Mouse (Mus musculus) neural tube, embryonic 15.5 days (tissue): Measurements from ENCODE around the gene Ppp1r13b. TPM values are rescaled to one million over a fixed set of nuclear protein-coding genes. Genes with fewer than 3 reads are reported as not detected.

ENCODE experiments used
- ATAC-seq: fragments of 200-750 bp; cut with Nextera tagmentation; 2 replicates; pipeline ENCODE4 v1.8.0; 2017; ENCODE audit warnings: mild to moderate bottlenecking, moderate TSS enrichment, moderate library complexity; ENCODE audit not compliant: low FRiP score
- H3K27ac ChIP-seq: fragments of 300-500 bp; sonication (generic); replicated peaks from 2 replicates; pipeline ENCODE4 v1.5.1; 2015; ENCODE audit warnings: mild to moderate bottlenecking, inconsistent platforms
- H3K27me3 ChIP-seq: fragments of 300-500 bp; sonication (generic); replicated peaks from 2 replicates; pipeline ENCODE4 v1.6.1; 2015; ENCODE audit warnings: inconsistent platforms
- H3K36me3 ChIP-seq: fragments of 300-500 bp; sonication (generic); 2 replicates; pipeline ENCODE4 v1.6.1; 2015; ENCODE audit warnings: inconsistent platforms
- H3K4me1 ChIP-seq: fragments of 300-500 bp; sonication (generic); 2 replicates; pipeline ENCODE4 v1.6.1; 2015; ENCODE audit warnings: inconsistent platforms
- H3K4me2 ChIP-seq: fragments of 300-500 bp; sonication (generic); 2 replicates; pipeline ENCODE4 v1.6.1; 2015; ENCODE audit warnings: inconsistent platforms, mild to moderate bottlenecking, moderate library complexity
- H3K4me3 ChIP-seq: fragments of 300-500 bp; sonication (generic); replicated peaks from 2 replicates; pipeline ENCODE4 v1.5.1; 2015; ENCODE audit warnings: mild to moderate bottlenecking, inconsistent platforms
- H3K9ac ChIP-seq: fragments of 300-500 bp; sonication (generic); replicated peaks from 2 replicates; pipeline ENCODE4 v1.6.1; 2015; ENCODE audit warnings: mild to moderate bottlenecking, inconsistent platforms
- H3K9me3 ChIP-seq: fragments of 300-500 bp; sonication (generic); replicated peaks from 2 replicates; pipeline ENCODE4 v1.6.1; 2016; ENCODE audit warnings: inconsistent platforms
- WGBS: fragments of 180-500 bp; shearing (Covaris S2); methylation state at CpG from one replicate; pipeline ENCODE4 v1.1.7; 2015; ENCODE audit warnings: mixed read lengths; 5-methylcytosine and 5-hydroxymethylcytosine counted together
- polyA plus RNA-seq: library from polyadenylated mRNA; unstranded; fragments of >200 nt; fragmentation: Nextera tagmentation; extraction: Ambion mirVana; gene quantifications from 2 replicates; pipeline ENCODE4 v1.2.1, GENCODE M21; 2015

Ppp1r13b gene
- polyA plus RNA-seq, 1 experiment from 2014 or later, result 33.5 TPM

DNA sequence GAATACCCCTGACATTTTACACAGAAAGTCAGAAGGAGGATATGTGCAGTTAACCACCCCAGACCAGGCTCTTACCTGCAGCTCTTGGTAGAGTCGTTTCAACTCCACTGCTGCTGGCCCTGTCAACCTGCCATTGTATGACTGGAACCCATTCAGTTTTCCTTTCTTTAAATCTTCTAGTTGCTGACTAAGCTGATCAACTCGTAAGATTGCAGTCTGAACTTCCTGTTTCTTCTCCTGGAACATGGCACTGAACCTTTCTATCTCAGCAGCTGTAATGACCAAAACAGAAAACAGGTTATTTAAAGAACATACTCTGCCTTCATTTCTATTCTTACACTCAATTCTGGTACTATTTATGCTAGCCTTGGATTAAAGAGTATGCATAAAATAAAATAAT, 64.4 kb downstream of the Ppp1r13b start:
- Histone ChIP-seq H3K27ac (no peak overlapping the region), H3K9me3 (no peaks in the 10 kb centered on the region), H3K36me3 (peaks cover 58% of the 10 kb centered on the region), H3K4me2 (no peak overlapping the region), H3K27me3 (no peaks in the 10 kb centered on the region), H3K4me1 (no peaks in the 10 kb centered on the region), H3K9ac (no peak overlapping the region), H3K4me3 (no peak overlapping the region)
- 68% methylated on average over 2 of the region's 2 CpGs for WGBS
- ATAC-seq, result no peak

DNA sequence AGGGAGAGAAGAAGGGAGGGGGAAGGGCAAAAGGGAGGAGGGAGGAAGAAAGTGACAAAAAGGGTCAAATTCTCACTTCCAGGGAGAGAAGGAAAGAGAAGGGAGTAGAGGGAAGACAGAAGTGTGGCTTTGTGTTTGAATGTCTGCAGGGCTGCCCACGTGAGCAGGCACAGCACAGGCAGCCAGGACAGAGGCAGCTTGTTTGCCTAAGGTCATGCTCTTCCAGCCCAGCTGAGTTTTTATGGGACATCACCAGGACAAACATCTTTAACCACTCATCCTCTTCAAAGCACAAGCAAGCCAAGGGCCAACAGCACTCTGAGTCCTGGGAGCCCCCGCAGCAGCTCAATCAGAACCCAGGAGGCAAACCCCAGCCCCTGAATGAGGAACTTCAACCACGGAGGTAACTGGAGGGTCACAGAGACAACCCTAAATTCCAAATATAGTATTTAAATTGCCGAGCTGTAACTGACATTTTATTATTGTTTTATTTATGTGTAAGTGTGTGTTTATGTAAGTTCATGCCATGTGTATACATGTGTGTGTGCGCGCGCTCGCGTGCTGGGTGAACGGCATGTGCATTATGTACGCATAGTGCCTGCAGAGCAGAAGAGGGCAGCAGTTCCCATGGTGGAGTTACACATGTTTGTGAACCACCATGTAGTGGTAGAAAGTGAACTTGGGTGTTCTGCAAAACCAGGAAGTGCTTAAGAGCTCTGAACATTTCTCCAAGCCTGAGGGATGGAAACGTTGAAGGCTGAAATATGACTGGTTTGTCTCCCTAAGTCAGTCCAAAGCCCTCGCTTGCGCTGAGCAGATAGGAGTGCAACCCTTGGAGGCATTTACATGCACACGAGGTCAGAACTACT, 65.1 kb downstream of the Ppp1r13b start:
- no peak overlapping the region for H3K4me2 ChIP-seq
- H3K9me3 ChIP-seq, result no peaks in the 10 kb centered on the region
- H3K4me1 ChIP-seq, result no peaks in the 10 kb centered on the region
- peaks cover 65% of the 10 kb centered on the region for H3K36me3 ChIP-seq
- 82% methylated on average over 15 of the region's 15 CpGs for WGBS
- ATAC-seq, result no peak
- H3K27me3 ChIP-seq, result no peaks in the 10 kb centered on the region
- no peak overlapping the region for H3K27ac ChIP-seq
- H3K9ac ChIP-seq, result no peak overlapping the region
- no peak overlapping the region for H3K4me3 ChIP-seq

DNA sequence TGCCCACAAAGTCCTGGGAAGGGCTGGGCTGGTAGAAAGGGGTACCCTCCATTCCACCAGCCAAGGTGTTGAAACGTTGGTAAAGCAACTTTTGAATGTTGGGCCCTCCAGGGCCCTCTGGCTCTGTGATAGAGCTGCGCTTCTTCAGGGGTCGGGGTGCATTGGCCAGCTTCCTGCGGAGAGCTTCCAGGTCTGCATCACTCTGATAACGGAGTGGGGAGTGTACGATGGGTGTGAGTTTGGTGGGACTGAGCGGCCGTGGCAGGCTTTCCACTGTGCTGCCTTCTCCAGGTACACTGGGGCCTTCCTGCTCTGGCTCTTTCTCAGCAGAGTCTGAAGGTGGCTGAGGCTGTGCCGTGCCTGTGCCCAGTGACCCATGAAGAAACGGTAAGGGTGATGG, 74.5 kb downstream of the Ppp1r13b start:
- Histone ChIP-seq H3K4me3 (no peak overlapping the region), H3K27me3 (no peaks in the 10 kb centered on the region), H3K4me1 (no peaks in the 10 kb centered on the region), H3K36me3 (peaks cover 99% of the 10 kb centered on the region), H3K27ac (no peak overlapping the region), H3K9me3 (no peaks in the 10 kb centered on the region), H3K4me2 (no peak overlapping the region), H3K9ac (no peak overlapping the region)
- ATAC-seq, result no peak
- 90% methylated on average over 10 of the region's 10 CpGs for WGBS

DNA sequence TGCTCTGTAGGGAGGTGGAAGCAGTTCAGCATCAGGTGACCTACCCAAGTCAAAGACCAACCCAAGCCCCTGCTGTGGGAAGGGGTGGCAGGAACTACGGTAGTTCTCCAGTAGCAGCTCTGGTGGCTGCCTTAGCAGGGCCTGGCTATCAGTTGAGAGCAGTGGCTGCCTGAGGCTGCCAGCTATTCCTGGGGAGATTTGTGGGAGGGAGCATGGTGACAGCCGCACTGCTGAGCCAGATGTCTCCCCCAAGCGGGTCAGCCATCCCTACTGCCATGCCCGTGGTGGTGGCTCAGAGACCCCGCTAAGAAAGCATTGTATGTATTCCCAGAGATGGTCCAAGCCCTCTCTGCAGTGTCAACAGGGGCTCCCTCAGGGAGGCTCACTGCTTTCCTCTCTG, 75.3 kb downstream of the Ppp1r13b start:
- H3K4me3 ChIP-seq, result no peak overlapping the region
- H3K4me2 ChIP-seq, result no peak overlapping the region
- H3K9me3 ChIP-seq, result no peaks in the 10 kb centered on the region
- ATAC-seq, result no peak
- H3K4me1 ChIP-seq, result no peaks in the 10 kb centered on the region
- H3K27ac ChIP-seq, result no peak overlapping the region
- 80% methylated on average over 5 of the region's 5 CpGs for WGBS
- peaks cover 99% of the 10 kb centered on the region for H3K36me3 ChIP-seq
- H3K27me3 ChIP-seq, result no peaks in the 10 kb centered on the region
- no peak overlapping the region for H3K9ac ChIP-seq

DNA sequence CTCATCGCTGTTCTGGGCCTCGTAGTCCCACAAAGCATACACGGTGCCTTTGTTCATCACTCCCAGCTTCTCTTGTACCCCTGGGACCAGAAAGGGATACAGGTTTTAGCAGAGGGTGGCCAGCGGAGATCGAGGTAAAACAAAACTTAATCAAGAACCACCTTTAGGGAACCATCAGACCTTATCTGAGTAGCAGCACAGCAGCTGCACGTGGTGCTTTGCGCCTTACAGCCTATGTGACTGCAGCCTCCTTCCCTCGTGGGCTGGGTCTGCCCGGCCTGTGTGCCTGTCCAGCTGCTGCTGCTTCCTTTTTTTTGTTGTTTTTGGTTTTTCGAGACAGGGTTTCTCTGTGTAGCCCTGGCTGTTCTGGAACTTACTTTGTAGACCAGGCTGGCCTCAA, 77.5 kb downstream of the Ppp1r13b start:
- Histone ChIP-seq H3K4me3 (no peak overlapping the region), H3K9ac (no peak overlapping the region), H3K27me3 (no peaks in the 10 kb centered on the region), H3K36me3 (peaks cover 99% of the 10 kb centered on the region), H3K4me1 (no peaks in the 10 kb centered on the region), H3K4me2 (no peak overlapping the region), H3K9me3 (no peaks in the 10 kb centered on the region), H3K27ac (no peak overlapping the region)
- 82% methylated on average over 10 of the region's 10 CpGs for WGBS
- ATAC-seq, result no peak

DNA sequence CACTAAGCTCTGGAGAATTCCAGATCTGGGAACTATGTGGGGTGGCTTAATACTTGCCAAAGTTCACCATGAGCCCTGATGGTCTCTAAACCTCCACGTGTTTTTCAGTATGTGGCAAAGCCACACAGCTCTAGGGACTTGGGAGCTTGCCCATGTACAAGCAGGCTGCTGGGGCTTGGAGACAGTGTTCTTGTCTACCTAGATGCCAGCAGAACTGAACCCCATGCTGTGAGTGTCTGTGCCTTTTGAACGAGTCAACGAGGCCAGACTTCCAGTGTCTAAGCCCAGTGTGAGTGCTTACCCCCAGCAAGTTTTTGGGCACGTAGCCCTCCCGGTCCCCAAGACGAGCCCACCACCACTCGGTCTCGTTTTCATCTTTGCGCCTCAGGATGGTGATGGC, 78.0 kb downstream of the Ppp1r13b start:
- Histone ChIP-seq H3K4me1 (no peaks in the 10 kb centered on the region), H3K4me2 (no peak overlapping the region), H3K4me3 (no peak overlapping the region), H3K9me3 (no peaks in the 10 kb centered on the region), H3K27ac (no peak overlapping the region), H3K27me3 (no peaks in the 10 kb centered on the region), H3K9ac (no peak overlapping the region), H3K36me3 (peaks cover 100% of the 10 kb centered on the region)
- no peak for ATAC-seq
- WGBS, result 76% methylated on average over 9 of the region's 9 CpGs

DNA sequence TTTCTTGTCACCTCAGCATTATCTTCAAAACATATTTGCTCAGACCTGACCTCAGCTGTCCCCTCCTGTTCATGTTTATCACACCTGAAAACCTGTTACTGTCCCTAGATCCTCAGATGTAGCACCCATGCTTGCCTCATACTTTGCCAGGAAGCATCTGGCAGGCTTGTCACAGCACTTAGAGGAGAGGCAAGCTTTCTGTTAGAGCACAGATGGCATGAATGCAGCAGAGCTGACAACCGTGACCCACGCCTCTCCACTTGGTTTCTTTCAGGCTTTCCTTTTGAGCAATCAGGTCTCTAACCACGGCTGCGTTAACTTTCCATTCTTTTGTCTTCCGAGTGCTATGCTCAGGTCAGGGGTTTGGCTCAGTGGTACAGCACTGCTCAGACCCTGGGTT, 78.5 kb downstream of the Ppp1r13b start:
- Histone ChIP-seq H3K36me3 (peaks cover 100% of the 10 kb centered on the region), H3K9ac (no peak overlapping the region), H3K4me1 (no peaks in the 10 kb centered on the region), H3K9me3 (no peaks in the 10 kb centered on the region), H3K27me3 (no peaks in the 10 kb centered on the region), H3K27ac (no peak overlapping the region), H3K4me2 (no peak overlapping the region), H3K4me3 (no peak overlapping the region)
- no peak for ATAC-seq
- 35% methylated on average over 5 of the region's 5 CpGs for WGBS

DNA sequence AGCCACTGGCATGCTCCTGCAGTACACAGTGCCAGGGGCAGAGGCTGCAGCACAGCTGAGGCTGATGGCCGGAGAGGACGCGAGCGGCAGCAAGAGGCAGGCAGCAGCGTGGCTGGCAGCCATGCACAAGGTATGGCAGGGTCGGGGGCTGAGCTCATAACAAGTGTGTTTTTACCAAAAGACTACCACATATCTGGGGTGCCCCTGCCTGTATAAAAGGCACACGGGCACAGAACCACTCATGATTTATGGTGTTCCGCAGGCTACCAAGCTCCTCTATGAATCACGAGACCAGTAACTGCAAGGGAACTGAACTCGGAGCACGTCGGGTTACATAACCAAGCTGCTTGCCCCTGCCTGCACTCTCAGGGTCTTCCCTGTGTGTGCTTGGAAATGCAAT, 80.4 kb downstream of the Ppp1r13b start:
- ATAC-seq, result no peak
- Histone ChIP-seq H3K4me3 (no peak overlapping the region), H3K4me1 (peaks cover under 1% of the 10 kb centered on the region; the same call in 1 of the 2 replicates), H3K27ac (no peak overlapping the region), H3K9me3 (no peaks in the 10 kb centered on the region), H3K4me2 (no peak overlapping the region), H3K27me3 (no peaks in the 10 kb centered on the region), H3K36me3 (peaks cover 85% of the 10 kb centered on the region), H3K9ac (no peak overlapping the region)
- WGBS, result 89% methylated on average over 12 of the region's 12 CpGs

DNA sequence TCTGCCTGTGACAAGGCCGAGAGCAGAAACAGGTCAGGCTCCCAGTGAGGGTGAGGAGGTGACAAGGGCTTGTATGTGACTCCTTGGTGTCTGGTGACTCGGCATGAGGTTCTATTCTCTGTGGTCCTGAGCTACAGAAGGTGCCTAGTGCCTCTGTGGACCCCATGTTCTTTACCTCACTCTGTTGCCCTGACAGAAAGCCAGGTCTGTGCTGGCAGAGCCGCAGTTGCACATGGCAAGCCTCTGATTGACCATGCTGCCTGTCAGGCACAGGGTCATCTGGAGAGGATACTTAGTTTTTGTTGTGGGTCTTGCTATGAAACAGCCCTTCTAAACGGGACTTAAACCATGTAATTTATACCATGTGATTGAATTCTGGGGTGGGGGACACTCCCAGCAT, 86.0 kb downstream of the Ppp1r13b start:
- ATAC-seq, result no peak
- H3K27me3 ChIP-seq, result no peaks in the 10 kb centered on the region
- peaks cover 9% of the 10 kb centered on the region; the same call in 1 of the 2 replicates for H3K4me1 ChIP-seq
- peaks cover 29% of the 10 kb centered on the region for H3K36me3 ChIP-seq
- no peaks in the 10 kb centered on the region for H3K9me3 ChIP-seq
- no peak overlapping the region for H3K4me2 ChIP-seq
- H3K9ac ChIP-seq, result no peak overlapping the region
- H3K4me3 ChIP-seq, result no peak overlapping the region
- WGBS, result 74% methylated on average over 4 of the region's 4 CpGs
- no peak overlapping the region for H3K27ac ChIP-seq

DNA sequence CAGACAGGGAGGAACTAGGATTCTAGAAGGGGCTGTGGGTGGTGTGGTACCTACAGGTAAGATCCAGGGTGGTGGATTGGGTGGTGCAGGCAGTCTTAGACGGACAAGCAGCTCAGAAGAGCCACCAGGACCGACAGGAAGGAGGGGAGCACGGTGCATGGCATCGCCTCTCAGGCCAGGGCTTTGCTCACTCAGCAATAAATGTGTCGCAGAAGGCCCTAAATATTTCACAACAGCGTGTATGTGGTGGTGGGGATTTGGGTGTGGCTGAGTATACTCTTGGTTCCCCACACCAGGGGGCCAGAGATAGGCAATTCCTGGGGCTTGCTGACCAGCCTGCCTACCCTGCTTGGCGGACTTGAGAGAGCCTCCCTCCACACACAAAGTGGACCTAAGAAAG, 87.2 kb downstream of the Ppp1r13b start:
- Histone ChIP-seq H3K27ac (no peak overlapping the region), H3K27me3 (no peaks in the 10 kb centered on the region), H3K9me3 (no peaks in the 10 kb centered on the region), H3K4me3 (no peak overlapping the region), H3K4me1 (peaks cover 21% of the 10 kb centered on the region), H3K4me2 (no peak overlapping the region), H3K36me3 (peaks cover 16% of the 10 kb centered on the region), H3K9ac (no peak overlapping the region)
- no peak for ATAC-seq
- 82% methylated on average over 7 of the region's 7 CpGs for WGBS

DNA sequence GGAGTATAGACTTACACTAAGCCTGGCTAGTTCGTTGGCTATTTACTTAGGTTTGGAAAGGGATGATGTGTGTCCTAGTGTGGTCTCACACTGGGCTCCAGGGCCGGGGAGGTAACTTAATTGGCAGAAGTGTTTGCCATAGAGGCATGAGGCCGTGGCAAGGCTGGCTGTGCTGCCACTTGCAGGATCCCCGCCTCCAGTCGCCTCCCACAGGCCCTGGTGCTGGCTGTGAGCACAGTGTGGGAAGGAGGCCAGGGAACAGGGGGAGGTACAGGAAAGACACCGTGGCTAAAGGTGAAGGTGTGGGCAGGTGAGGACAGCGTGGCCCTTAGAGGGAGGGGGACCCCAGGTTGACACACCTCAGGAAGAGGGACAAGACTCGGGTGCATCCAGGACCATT, 88.0 kb downstream of the Ppp1r13b start:
- Histone ChIP-seq H3K9me3 (no peaks in the 10 kb centered on the region), H3K36me3 (peaks cover 9% of the 10 kb centered on the region), H3K4me2 (no peak overlapping the region), H3K27me3 (no peaks in the 10 kb centered on the region), H3K4me3 (no peak overlapping the region), H3K4me1 (peaks cover 29% of the 10 kb centered on the region), H3K9ac (no peak overlapping the region), H3K27ac (no peak overlapping the region)
- no peak for ATAC-seq
- WGBS, result 86% methylated on average over 8 of the region's 8 CpGs

DNA sequence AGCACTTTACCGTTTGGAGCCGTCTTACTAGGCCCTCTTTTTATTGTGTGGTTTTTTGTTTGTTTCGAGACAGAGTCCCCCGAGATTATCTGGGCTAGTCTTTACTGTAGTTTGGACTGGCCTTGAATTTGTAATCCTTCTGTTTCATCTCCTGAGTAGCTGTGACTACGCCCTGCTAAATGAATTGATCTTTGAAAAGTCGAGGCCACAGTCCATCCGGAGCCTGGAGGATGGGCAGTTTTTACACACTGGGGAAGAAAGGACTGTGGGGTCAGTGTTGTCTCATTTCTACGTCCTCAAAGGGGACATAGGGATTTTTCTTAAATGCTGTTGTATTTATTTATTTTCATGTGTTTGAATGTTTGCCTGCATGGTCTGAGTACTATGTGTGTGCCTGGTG, 89.9 kb downstream of the Ppp1r13b start:
- H3K9me3 ChIP-seq, result no peaks in the 10 kb centered on the region
- H3K27ac ChIP-seq, result no peak overlapping the region
- no peaks in the 10 kb centered on the region for H3K36me3 ChIP-seq
- ATAC-seq, result no peak
- H3K9ac ChIP-seq, result no peak overlapping the region
- H3K4me3 ChIP-seq, result no peak overlapping the region
- H3K4me2 ChIP-seq, result no peak overlapping the region
- 90% methylated on average over 8 of the region's 8 CpGs for WGBS
- peaks cover 41% of the 10 kb centered on the region for H3K4me1 ChIP-seq
- H3K27me3 ChIP-seq, result no peaks in the 10 kb centered on the region
